Mouse (Mus musculus): ENCODE data around the gene Rreb1. TPM values are rescaled to one million over a fixed set of nuclear protein-coding genes. Genes with fewer than 3 reads are reported as not detected.

Rreb1 gene
- polyA plus RNA-seq, 1 experiment from 2014 or later: 5.3 TPM

DNA sequence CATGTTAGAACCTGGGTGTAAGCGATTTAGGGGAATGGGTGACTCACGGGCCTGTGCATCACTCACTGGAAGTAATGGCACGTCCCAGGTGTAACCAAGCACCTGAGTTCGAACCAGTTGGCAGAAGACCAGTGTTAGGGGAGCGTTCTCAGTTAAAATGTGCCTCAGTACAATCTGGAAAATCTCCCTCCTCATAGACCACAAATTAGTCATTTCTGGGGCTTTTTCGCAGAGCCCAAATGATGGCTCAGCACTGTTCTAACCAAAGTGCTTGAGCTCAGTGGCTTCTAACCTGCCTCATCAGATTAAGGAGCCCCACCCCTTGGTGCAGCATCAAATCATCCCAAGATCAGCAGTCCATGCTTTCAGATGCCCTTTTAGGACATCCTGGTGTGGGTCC, 5.5 kb downstream of the Rreb1 start:
- ATAC-seq (ENCODE audit: low FRiP score): no peak
- H3K27ac ChIP-seq: no peak overlapping the region
- H3K4me1 ChIP-seq: peaks cover 8% of the 10 kb centered on the region
- H3K9me3 ChIP-seq: no peaks in the 10 kb centered on the region
- H3K36me3 ChIP-seq (replicated peaks): no peaks in the 10 kb centered on the region
- WGBS: 93% methylated on average over 6 of the region's 6 CpGs
- peaks cover 35% of the 10 kb centered on the region for H3K27me3 ChIP-seq
- H3K9ac ChIP-seq: no peak overlapping the region
- no peak overlapping the region for H3K4me3 ChIP-seq (replicated peaks)
- no peak overlapping the region for H3K4me2 ChIP-seq

DNA sequence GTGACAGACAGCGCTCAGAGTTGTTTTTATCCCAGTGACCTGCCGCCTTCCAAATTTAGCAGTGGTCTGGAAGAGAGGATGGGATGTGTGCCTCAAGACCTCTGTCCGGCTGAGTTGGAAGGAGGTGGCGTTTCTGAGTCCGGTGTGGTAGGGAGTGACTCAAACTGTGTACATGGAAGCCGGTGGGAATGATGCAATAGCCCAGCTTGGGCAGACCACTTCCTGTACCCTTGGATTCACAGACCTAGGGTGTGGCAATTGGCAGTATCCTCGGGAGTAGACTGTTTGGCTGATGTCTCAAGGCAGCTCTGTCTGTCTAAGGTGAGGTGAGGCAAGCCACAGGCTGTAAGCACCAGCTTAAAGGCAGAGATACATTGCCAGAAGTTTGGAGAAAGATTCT, 6.0 kb downstream of the Rreb1 start:
- Histone ChIP-seq H3K27ac (no peak overlapping the region), H3K4me1 (peaks cover 2% of the 10 kb centered on the region), H3K36me3 (replicated peaks) (no peaks in the 10 kb centered on the region), H3K4me3 (replicated peaks) (no peak overlapping the region), H3K4me2 (no peak overlapping the region), H3K27me3 (peaks cover 29% of the 10 kb centered on the region), H3K9me3 (no peaks in the 10 kb centered on the region), H3K9ac (no peak overlapping the region)
- no peak for ATAC-seq (ENCODE audit: low FRiP score)
- 92% methylated on average over 7 of the region's 7 CpGs for WGBS

DNA sequence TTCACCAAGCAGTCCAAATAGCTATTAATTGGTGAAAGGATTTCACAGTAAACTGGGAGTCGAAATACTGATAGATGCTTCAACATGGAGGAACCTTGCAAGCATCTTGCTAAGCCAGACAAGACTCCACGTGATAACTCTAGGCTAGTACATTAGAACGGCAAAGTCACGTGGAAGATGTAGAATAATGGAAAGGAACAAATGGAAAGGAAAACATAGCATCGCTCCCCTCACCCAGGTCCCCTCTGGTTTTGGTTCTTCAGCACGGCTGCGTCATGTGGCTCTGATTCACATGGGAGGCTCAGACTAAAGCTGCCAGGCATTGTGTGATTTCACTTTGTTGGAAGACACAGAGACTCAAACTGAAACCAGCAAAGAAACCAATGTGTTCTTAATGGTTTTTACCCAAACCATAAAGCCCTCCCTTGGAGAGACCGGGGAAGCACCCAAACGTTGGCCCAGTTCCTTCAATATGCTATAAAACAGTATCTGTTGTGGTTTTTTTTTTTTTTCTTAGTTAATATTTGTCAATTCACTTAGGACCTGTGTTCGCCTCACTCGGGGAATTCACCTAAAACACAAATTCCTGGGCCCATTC, 14.6 kb downstream of the Rreb1 start:
- Histone ChIP-seq H3K36me3 (replicated peaks) (no peaks in the 10 kb centered on the region), H3K4me3 (replicated peaks) (no peak overlapping the region), H3K9me3 (no peaks in the 10 kb centered on the region), H3K4me2 (no peak overlapping the region), H3K9ac (no peak overlapping the region), H3K4me1 (no peaks in the 10 kb centered on the region), H3K27me3 (0 out of 2 replicates have a peak, but pooled peaks cover 4% of the 10 kb centered on the region), H3K27ac (no peak overlapping the region)
- ATAC-seq (ENCODE audit: low FRiP score): no peak
- WGBS: 88% methylated on average over 11 of the region's 11 CpGs

DNA sequence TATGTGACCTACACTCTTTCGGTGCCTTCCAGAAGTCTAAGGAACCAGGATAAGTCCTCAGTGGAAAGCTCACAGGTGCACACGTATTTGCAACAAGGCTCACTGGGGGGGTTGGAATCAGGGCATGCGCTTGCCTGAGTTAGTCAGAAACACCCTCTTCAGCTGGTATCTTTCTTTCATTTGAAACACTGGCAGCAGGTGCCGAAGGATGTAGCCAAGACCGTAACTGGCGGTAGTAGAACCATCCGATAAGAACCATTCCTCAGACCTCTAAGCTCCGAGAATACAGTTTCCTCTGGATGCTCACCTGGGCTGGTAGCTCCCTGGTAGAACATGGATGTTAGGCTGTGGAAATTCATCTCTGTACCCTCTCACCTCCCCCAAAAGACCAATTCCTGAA, 20.6 kb downstream of the Rreb1 start:
- Histone ChIP-seq H3K36me3 (replicated peaks) (no peaks in the 10 kb centered on the region), H3K4me1 (peaks cover 13% of the 10 kb centered on the region), H3K27ac (no peak overlapping the region), H3K27me3 (peaks cover 36% of the 10 kb centered on the region), H3K4me2 (no peak overlapping the region), H3K9me3 (no peaks in the 10 kb centered on the region), H3K4me3 (replicated peaks) (no peak overlapping the region), H3K9ac (no peak overlapping the region)
- no peak for ATAC-seq (ENCODE audit: low FRiP score)
- WGBS: 94% methylated on average over 8 of the region's 8 CpGs

DNA sequence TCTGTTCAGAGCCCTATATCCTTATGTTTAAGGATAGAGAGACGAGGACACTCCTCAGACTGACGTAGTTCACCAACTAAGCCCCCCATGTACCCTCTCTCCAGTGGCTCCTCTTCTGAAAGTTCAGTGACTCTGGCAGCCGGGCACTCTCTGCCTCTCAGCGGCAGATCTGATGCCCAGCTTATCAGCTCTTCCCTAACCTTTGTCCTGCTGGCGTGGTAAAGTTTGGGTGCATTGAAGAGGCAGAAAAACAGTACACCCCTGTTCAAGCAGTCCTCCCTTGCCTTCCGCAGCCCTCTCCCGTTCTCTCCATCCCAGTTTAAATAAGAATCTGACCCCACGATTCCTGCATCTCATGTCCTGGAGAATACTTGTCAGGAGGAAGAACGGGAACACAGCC, 21.2 kb downstream of the Rreb1 start:
- ATAC-seq (ENCODE audit: low FRiP score): no peak
- no peak overlapping the region for H3K9ac ChIP-seq
- no peak overlapping the region for H3K4me2 ChIP-seq
- H3K9me3 ChIP-seq: no peaks in the 10 kb centered on the region
- no peak overlapping the region for H3K4me3 ChIP-seq (replicated peaks)
- no peak overlapping the region for H3K27ac ChIP-seq
- peaks cover 36% of the 10 kb centered on the region for H3K27me3 ChIP-seq
- no peaks in the 10 kb centered on the region for H3K36me3 ChIP-seq (replicated peaks)
- H3K4me1 ChIP-seq: peaks cover 13% of the 10 kb centered on the region
- 91% methylated on average over 9 of the region's 9 CpGs for WGBS

DNA sequence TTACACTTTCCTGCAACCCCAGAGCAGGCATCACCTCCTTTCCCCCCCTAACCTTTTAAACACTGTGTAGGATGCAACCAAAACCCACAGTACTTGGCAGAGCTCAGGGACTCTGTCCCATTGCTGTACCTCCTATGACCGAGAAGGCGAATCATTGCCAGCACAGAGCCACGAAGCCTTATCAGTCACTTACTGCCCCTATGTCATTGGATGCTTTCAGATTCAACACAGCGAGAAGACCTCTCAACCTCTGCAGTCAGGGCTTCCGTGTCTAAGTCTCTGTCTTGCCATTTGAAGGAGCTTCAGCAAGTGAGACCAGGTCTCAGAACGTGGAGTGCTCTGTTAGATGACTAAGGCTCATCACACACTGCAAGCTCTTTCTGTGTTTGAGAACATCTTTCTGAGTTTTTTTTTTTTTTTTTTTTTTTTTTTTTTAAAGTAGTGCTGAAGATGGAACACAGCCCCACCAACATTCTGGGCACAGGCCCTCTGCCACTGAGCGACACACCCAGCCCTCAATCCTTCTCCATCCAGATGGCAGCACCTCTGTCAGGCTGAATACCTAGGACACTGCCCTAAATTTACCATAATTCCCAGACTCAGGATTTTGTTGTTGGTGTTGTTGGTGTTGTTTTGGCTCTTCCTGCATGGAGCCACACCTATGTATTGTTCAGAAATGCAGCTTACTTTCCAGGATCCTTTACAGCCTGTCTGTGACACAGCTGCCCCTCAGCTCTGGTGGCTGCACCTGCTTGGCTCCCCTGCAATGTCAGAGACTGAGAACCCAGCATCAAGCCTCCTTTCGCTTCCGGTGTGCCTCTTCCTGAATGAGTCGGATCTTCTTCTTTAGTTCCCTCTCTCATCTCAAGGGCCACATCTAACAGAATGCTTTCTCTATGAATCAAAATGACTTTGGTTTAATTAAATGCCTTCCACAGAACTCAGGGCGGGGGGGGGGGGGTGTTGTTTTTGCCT, 23.2 kb downstream of the Rreb1 start:
- no peak overlapping the region for H3K4me2 ChIP-seq
- H3K9me3 ChIP-seq: no peaks in the 10 kb centered on the region
- no peak overlapping the region for H3K27ac ChIP-seq
- H3K4me3 ChIP-seq (replicated peaks): no peak overlapping the region
- H3K36me3 ChIP-seq (replicated peaks): no peaks in the 10 kb centered on the region
- peaks cover 36% of the 10 kb centered on the region for H3K27me3 ChIP-seq
- no peak overlapping the region for H3K9ac ChIP-seq
- WGBS: 57% methylated on average over 11 of the region's 11 CpGs
- H3K4me1 ChIP-seq: peaks cover 13% of the 10 kb centered on the region
- ATAC-seq (ENCODE audit: low FRiP score): no peak

DNA sequence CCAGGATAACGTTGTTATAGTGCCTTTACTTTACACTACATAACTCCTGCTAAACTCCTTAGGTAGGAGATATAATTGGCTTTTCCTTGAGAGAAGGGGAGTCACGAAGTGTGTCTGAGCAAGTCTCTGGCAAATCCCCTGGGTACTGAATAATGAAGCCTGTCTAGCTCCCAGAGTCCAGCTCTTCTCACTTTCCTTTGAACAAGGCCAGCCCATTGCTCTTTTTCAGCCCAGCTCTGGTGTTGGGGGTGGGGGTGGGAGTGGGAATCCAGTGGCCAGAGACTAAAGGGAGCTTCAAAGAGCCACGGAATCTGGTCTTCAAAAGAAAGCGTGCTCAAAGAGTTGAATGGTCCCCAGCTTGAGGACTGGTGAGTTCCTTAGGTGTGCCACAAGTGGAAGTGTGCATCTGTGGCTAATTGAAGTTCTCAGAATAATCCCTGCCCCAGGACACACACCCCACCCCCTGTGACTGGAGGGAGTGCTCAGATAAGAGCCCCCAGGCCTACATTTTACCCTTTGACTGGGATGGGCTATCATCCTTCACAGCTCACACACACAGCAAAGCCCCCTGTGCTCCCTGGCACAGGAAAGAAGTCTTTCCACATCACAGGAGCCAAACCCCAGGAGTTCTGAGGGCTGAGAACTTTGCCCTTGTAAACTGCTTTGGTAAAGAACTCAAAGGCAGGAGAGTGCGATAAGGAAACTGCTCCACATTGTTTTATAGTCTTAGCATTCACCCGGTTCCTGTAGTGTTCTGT, 24.2 kb downstream of the Rreb1 start:
- no peak for ATAC-seq (ENCODE audit: low FRiP score)
- no peak overlapping the region for H3K27ac ChIP-seq
- H3K27me3 ChIP-seq: peaks cover 36% of the 10 kb centered on the region

DNA sequence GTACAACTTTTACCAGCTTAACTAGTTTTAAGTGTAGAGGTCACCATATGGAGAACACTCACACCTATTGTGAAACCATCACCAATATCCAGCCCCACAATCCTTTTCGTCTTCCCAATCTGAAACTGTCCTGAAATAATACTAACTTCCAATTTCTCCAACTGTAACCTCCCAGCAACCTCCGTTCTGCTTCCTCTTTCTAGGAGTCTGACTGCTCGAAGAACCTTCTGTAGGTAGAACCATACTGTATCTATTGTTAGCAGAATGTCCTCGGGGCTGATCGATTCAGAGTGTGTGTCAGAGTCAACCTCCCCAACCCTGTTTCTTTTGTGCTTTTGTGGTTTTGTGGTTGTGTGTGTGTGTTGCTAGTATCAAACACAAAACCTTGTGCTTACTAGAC, 25.0 kb downstream of the Rreb1 start:
- 89% methylated on average over 5 of the region's 5 CpGs for WGBS
- ATAC-seq (ENCODE audit: low FRiP score): no peak
- no peaks in the 10 kb centered on the region for H3K36me3 ChIP-seq (replicated peaks)
- H3K9ac ChIP-seq: no peak overlapping the region
- H3K4me2 ChIP-seq: no peak overlapping the region
- no peaks in the 10 kb centered on the region for H3K9me3 ChIP-seq
- no peak overlapping the region for H3K27ac ChIP-seq
- peaks cover 31% of the 10 kb centered on the region for H3K27me3 ChIP-seq
- H3K4me1 ChIP-seq: peaks cover 13% of the 10 kb centered on the region
- no peak overlapping the region for H3K4me3 ChIP-seq (replicated peaks)

More for the DNA sequence above, 24.2 kb downstream of the Rreb1 start:
- Histone ChIP-seq H3K9ac (no peak overlapping the region), H3K4me2 (no peak overlapping the region), H3K36me3 (replicated peaks) (no peaks in the 10 kb centered on the region), H3K9me3 (no peaks in the 10 kb centered on the region), H3K4me1 (peaks cover 13% of the 10 kb centered on the region), H3K4me3 (replicated peaks) (no peak overlapping the region)
- WGBS: 10% methylated on average over 6 of the region's 6 CpGs

DNA sequence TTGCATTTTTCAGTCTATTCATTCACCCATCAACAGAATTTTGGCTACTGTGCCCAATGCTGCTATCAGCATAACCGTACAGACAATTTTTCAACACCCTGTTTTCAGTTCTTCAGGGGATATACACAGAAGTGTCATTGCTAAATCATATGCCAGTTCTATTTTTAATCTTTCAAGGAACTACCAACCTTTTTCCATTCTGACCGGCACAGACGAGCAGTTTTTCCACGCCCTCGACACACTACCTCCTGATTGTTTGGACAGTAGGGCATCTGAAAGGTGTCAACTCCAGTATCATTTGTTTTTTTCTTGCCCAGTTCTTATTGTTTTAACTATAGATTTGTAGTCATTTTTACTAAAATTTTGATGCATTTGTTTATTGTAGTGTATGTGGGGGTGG, 25.8 kb downstream of the Rreb1 start:
- no peak overlapping the region for H3K9ac ChIP-seq
- peaks cover 27% of the 10 kb centered on the region for H3K27me3 ChIP-seq
- no peak for ATAC-seq (ENCODE audit: low FRiP score)
- H3K4me2 ChIP-seq: no peak overlapping the region
- no peak overlapping the region for H3K4me3 ChIP-seq (replicated peaks)
- WGBS: 94% methylated on average over 5 of the region's 5 CpGs
- H3K4me1 ChIP-seq: peaks cover 13% of the 10 kb centered on the region
- no peaks in the 10 kb centered on the region for H3K36me3 ChIP-seq (replicated peaks)
- H3K27ac ChIP-seq: no peak overlapping the region
- no peaks in the 10 kb centered on the region for H3K9me3 ChIP-seq

DNA sequence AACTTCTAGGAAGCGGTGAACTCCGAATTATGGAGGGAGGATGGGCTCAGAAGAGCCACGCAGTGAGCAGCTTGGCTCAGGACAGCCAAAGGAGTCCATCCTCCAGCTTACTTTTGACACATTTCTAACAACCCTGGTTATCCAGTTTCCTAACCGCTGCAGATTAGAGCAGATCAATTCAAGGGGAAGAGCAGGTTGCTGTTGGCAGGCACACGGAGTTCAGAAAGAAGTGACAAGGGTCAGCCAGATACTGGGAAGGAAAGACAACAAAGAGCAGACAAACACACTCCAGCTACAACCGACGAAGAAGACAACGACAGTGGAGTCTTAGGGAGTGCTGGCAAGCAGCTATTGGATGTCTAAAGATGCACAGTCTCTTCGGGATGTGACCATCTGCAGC, 36.8 kb downstream of the Rreb1 start:
- Histone ChIP-seq H3K4me1 (no peaks in the 10 kb centered on the region), H3K4me2 (no peak overlapping the region), H3K27me3 (peaks cover 8% of the 10 kb centered on the region; the same call in 1 of the 2 replicates), H3K27ac (no peak overlapping the region), H3K9ac (no peak overlapping the region), H3K36me3 (replicated peaks) (no peaks in the 10 kb centered on the region), H3K4me3 (replicated peaks) (no peak overlapping the region), H3K9me3 (no peaks in the 10 kb centered on the region)
- ATAC-seq (ENCODE audit: low FRiP score): no peak
- 77% methylated on average over 9 of the region's 9 CpGs for WGBS

DNA sequence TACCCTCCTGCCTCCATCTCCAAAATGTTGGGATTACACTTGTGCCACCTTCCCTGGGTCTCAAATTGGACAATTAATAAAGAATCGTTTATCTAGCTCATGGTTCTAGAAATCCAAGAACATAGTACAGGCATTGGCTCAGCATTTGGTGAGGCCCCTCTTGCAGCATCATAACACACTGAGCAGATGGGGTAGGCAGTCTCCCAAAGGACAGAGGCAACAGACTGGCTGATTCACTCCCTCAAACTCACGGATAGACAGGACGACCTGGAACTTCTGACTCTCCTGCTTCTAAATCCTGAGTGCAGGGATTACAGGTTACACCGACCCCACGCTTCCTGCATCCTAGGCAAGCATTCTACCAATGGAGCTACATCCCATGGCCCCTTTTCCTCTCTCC, 38.5 kb downstream of the Rreb1 start:
- H3K4me1 ChIP-seq: 0 out of 2 replicates have a peak, but pooled peaks cover 4% of the 10 kb centered on the region
- H3K27me3 ChIP-seq: peaks cover 14% of the 10 kb centered on the region
- H3K4me3 ChIP-seq (replicated peaks): no peak overlapping the region
- H3K9me3 ChIP-seq: no peaks in the 10 kb centered on the region
- H3K9ac ChIP-seq: no peak overlapping the region
- 80% methylated on average over 5 of the region's 5 CpGs for WGBS
- H3K4me2 ChIP-seq: no peak overlapping the region
- H3K27ac ChIP-seq: no peak overlapping the region
- no peaks in the 10 kb centered on the region for H3K36me3 ChIP-seq (replicated peaks)
- ATAC-seq (ENCODE audit: low FRiP score): no peak

DNA sequence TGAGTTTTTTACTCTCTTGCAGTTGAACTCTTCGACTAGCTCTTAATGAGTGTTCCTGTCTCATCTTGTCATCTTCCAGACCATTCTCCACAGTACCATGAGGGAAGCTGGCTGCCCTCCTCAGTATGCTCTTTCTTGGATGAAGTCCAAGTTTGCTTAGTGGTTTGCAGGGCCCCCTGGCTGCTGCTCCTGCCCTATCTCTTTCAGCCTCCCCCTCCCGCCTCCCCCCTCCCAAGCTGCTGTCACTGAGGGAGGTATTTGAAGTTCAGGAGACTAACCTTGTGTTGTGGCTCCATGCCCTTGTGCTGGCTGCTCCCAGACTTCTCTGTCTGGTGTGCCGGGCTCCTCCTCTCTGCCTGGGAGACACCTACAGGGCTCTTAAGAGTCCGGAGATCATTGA, 43.2 kb downstream of the Rreb1 start:
- Histone ChIP-seq H3K9ac (no peak overlapping the region), H3K4me1 (peaks cover 15% of the 10 kb centered on the region), H3K27ac (no peak overlapping the region), H3K4me2 (no peak overlapping the region), H3K27me3 (peaks cover 33% of the 10 kb centered on the region), H3K36me3 (replicated peaks) (no peaks in the 10 kb centered on the region), H3K9me3 (no peaks in the 10 kb centered on the region), H3K4me3 (replicated peaks) (no peak overlapping the region)
- 51% methylated on average over 4 of the region's 4 CpGs for WGBS
- no peak for ATAC-seq (ENCODE audit: low FRiP score)

Data from forebrain, embryonic 12.5 days (tissue).